Mouse (Mus musculus) erythroblast, embryonic 14.5 days (primary cell): ENCODE results near the gene Gm8653.
"Not testable (repeated sequence)": the region's sequence is repeated elsewhere in the genome, so short reads cannot be mapped to it uniquely, and the experiment has no call there.

Source experiments
- GATA1 ChIP-seq: IDR thresholded peaks from 2 replicates; pipeline ENCODE4 v1.6.1; 2012; ENCODE audit warnings: low read length, inconsistent platforms, mixed read lengths
- TAL1 ChIP-seq: IDR thresholded peaks from 3 replicates; pipeline ENCODE4 v1.6.1; 2012; ENCODE audit warnings: low read length, inconsistent platforms, mixed read lengths

DNA sequence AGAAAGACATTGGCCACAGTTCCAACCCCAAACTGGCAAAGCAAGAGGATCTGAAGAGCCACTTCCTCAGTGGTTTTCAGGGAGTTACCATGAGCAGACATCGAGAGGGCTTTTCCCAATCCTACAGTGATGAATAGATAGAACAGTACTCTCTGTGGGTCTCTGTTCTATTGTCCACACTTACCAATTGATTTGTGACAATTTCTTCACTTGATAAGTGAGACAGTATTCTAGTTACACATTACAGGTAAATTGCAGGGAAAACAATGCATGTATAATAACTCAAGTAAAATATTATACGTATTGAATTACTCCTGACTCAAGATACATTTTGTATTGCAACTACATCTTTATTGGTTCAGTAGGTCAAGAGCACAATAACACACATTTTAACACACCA, at the start of gene Gm8653:
- not testable (repeated sequence) for TF ChIP-seq GATA1, TAL1
